Mouse (Mus musculus): ENCODE measurements at regions not wholly inside any gene's neighbourhood (a gene's known extent, or its start where the extent isn't known, plus 50 kb on each side); places are given as distances from the start of the nearest gene placed in this dataset.

GRCm38 (mm10) chr4:88935901-88936300 is 55.9 kb upstream of the Ifne start:
- no peak for DNase-seq (ENCODE audit: low spot score)
- Histone ChIP-seq H3K4me1 (peaks cover 17% of the 10 kb centered on the region), H3K36me3 (replicated peaks) (no peaks in the 10 kb centered on the region), H3K9me3 (no peaks in the 10 kb centered on the region), H3K27me3 (replicated peaks; ENCODE audit: low read depth, poor library complexity, severe bottlenecking) (peaks cover 52% of the 10 kb centered on the region), H3K27ac (replicated peaks) (no peak overlapping the region), H3K4me3 (no peak overlapping the region)
- WGBS, result 75% methylated on average over 2 of the region's 2 CpGs

- H3K4me1 ChIP-seq, result peaks cover 17% of the 10 kb centered on the region
- no peak overlapping the region for H3K27ac ChIP-seq (replicated peaks)
- no peak for DNase-seq (ENCODE audit: low spot score)
- WGBS, result 58% methylated on average over 7 of the region's 7 CpGs
- H3K9me3 ChIP-seq, result no peaks in the 10 kb centered on the region
- H3K36me3 ChIP-seq (replicated peaks), result no peaks in the 10 kb centered on the region
- no peak overlapping the region for H3K4me3 ChIP-seq
- peaks cover 52% of the 10 kb centered on the region for H3K27me3 ChIP-seq (replicated peaks; ENCODE audit: low read depth, poor library complexity, severe bottlenecking)
Measured at GRCm38 (mm10) chr4:88935316-88935715, 55.3 kb upstream of the Ifne start.

- H3K27me3 ChIP-seq (replicated peaks; ENCODE audit: low read depth, poor library complexity, severe bottlenecking), result peaks cover 47% of the 10 kb centered on the region
- H3K27ac ChIP-seq (replicated peaks), result no peak overlapping the region
- H3K4me3 ChIP-seq, result no peak overlapping the region
- 80% methylated on average over 8 of the region's 8 CpGs for WGBS
- H3K4me1 ChIP-seq, result peaks cover 17% of the 10 kb centered on the region
- no peaks in the 10 kb centered on the region for H3K9me3 ChIP-seq
- no peak for DNase-seq (ENCODE audit: low spot score)
- no peaks in the 10 kb centered on the region for H3K36me3 ChIP-seq (replicated peaks)
Measured at GRCm38 (mm10) chr4:88934266-88935025, 54.4 kb upstream of the Ifne start.

- H3K9me3 ChIP-seq, result no peaks in the 10 kb centered on the region
- peaks cover 4% of the 10 kb centered on the region for H3K4me1 ChIP-seq
- peaks cover 15% of the 10 kb centered on the region for H3K27me3 ChIP-seq (replicated peaks; ENCODE audit: low read depth, poor library complexity, severe bottlenecking)
- no peak overlapping the region for H3K4me3 ChIP-seq
- H3K36me3 ChIP-seq (replicated peaks), result no peaks in the 10 kb centered on the region
- no peak overlapping the region for H3K27ac ChIP-seq (replicated peaks)
- 89% methylated on average over 9 of the region's 9 CpGs for WGBS
- DNase-seq (ENCODE audit: low spot score), result no peak
Measured at GRCm38 (mm10) chr4:88931217-88931616, 51.2 kb upstream of the Ifne start.

Measured in embryonic facial prominence, embryonic 10.5 days (tissue).